Mouse (Mus musculus) gastrocnemius, postnatal 25 days (tissue): ENCODE data around the gene Ust. TPM values are rescaled to one million over a fixed set of nuclear protein-coding genes. Genes with fewer than 3 reads are reported as not detected.

Experiments
- DNase-seq: peaks from one replicate; pipeline ENCODE4 v3.0.0; 2022
- total RNA-seq, 2 experiments: library from RNA; stranded (reverse); gene quantifications; 1 replicate in 1 of 2; 2 replicates in 1 of 2; pipeline ENCODE4 v1.2.3; 2021

Ust gene
- total RNA-seq, 2 experiments from 2014 or later: 1.5 to 2.3 TPM

GRCm38 (mm10) chr10:8224641-8225040 is 294.0 kb downstream of the Ust start:
- no peak for DNase-seq

- DNase-seq: no peak
Observed at GRCm38 (mm10) chr10:8224046-8224445, 294.6 kb downstream of the Ust start.

- no peak for DNase-seq
Observed at GRCm38 (mm10) chr10:8216946-8217345, 301.7 kb downstream of the Ust start.

GRCm38 (mm10) chr10:8215181-8215580 is 303.4 kb downstream of the Ust start:
- DNase-seq: no peak

GRCm38 (mm10) chr10:8213906-8214421 is 304.7 kb downstream of the Ust start:
- DNase-seq: peak; percentile 12

GRCm38 (mm10) chr10:8213266-8213905 is 305.2 kb downstream of the Ust start:
- DNase-seq: no peak

GRCm38 (mm10) chr10:8212611-8213226 is 305.9 kb downstream of the Ust start:
- no peak for DNase-seq

- no peak for DNase-seq
Observed at GRCm38 (mm10) chr10:8211694-8212093, 306.9 kb downstream of the Ust start.

GRCm38 (mm10) chr10:8210366-8210765 is 308.3 kb downstream of the Ust start:
- DNase-seq: no peak

GRCm38 (mm10) chr10:8207358-8207757 is 311.3 kb downstream of the Ust start:
- no peak for DNase-seq

- DNase-seq: no peak
Observed at GRCm38 (mm10) chr10:8203681-8204080, 314.9 kb downstream of the Ust start.

GRCm38 (mm10) chr10:8199816-8200215 is 318.8 kb downstream of the Ust start:
- no peak for DNase-seq

- DNase-seq: no peak
Observed at GRCm38 (mm10) chr10:8199026-8199756, 319.4 kb downstream of the Ust start.

GRCm38 (mm10) chr10:8197661-8198060 is 321.0 kb downstream of the Ust start:
- no peak for DNase-seq

GRCm38 (mm10) chr10:8196300-8196699 is 322.3 kb downstream of the Ust start:
- no peak for DNase-seq

- no peak for DNase-seq
Observed at GRCm38 (mm10) chr10:8195730-8196129, 322.9 kb downstream of the Ust start.

GRCm38 (mm10) chr10:8189331-8189981 is 329.2 kb downstream of the Ust start:
- no peak for DNase-seq

GRCm38 (mm10) chr10:8185586-8185985 is 333.0 kb downstream of the Ust start:
- DNase-seq: no peak

GRCm38 (mm10) chr10:8184711-8185110 is 333.9 kb downstream of the Ust start:
- DNase-seq: no peak

GRCm38 (mm10) chr10:8183171-8183570 is 335.5 kb downstream of the Ust start:
- DNase-seq: no peak

- DNase-seq: no peak
Observed at GRCm38 (mm10) chr10:8181596-8182185, 336.9 kb downstream of the Ust start.

- no peak for DNase-seq
Observed at GRCm38 (mm10) chr10:8177618-8178017, 341.0 kb downstream of the Ust start.
